Comparison of ENCODE assay signal across 29 mouse cellular contexts in genomic region chr2:91064211-91064610, GRCm38 (mm10). TPM values are rescaled to one million over a fixed set of nuclear protein-coding genes. Genes with fewer than 3 reads are reported as not detected.
DNase-seq lines count a peak whose midpoint lies in the region; ATAC-seq and TF ChIP-seq lines count a peak whose summit lies in the region.
"Had no signal": no experiment of that assay in that cellular context is flagged by ENCODE, and none has a peak within 500 bp of the region (broad histone marks: within the 10 kb centered on the region; RNA-seq: fewer than 3 reads in every experiment).

No protein-coding gene starts in this region.

- 83% methylated on average over 6 of the region's 6 CpGs for WGBS in kidney, postnatal 0 days
- WGBS in lung, embryonic 14.5 days, result 83% methylated on average over 6 of the region's 6 CpGs
- WGBS in stomach, postnatal 0 days, result 83% methylated on average over 6 of the region's 6 CpGs

- no peak for DNase-seq in kidney, postnatal 0 days (ENCODE audit: low spot score)
- no peak for DNase-seq in kidney, adult 9 months
- DNase-seq in lung, embryonic 14.5 days, result no peak
- DNase-seq in lung, postnatal 25 days (ENCODE audit: low spot score), result no peak
- DNase-seq in stomach, postnatal 0 days (ENCODE audit: low spot score), result no peak
- DNase-seq: adrenal gland, postnatal 10 days; B cell, adult 2 months; cerebellum, adult 8-10 months; cerebellum, postnatal 36 days; gastrocnemius, adult 2 months; gastrocnemius, postnatal 36 days; heart, postnatal 10 days; kidney, adult 2 months; kidney, postnatal 10 days; layer of hippocampus, adult 9-11 months; lung, postnatal 4 days; midbrain, embryonic 14.5 days; spleen, adult 18-20 months; thymus, adult 18-20 months; thymus, postnatal 25 days had no signal

- peak; percentile 12; the same call in 1 of the 2 replicates for TF ChIP-seq CTCF in kidney, postnatal 0 days (IDR thresholded peaks at IDR 0.05; ENCODE audit: low read depth)
- TF ChIP-seq CTCF in lung, embryonic 14.5 days (IDR thresholded peaks at IDR 0.05; ENCODE audit: low read depth), result peak; percentile 18; the same call in 1 of the 2 replicates
- TF ChIP-seq CTCF in ES-Bruce4 (IDR thresholded peaks at IDR 0.05; ENCODE audit: low read depth, low read length), result peak; percentile 19
- TF ChIP-seq CTCF in stomach, postnatal 0 days (IDR thresholded peaks at IDR 0.05; ENCODE audit: low read depth), result peak; percentile 26; the same call in 1 of the 2 replicates

- H3K9me3 ChIP-seq in kidney, postnatal 0 days (replicated peaks; ENCODE audit: low read length), result no peaks in the 10 kb centered on the region
- no peaks in the 10 kb centered on the region for H3K9me3 ChIP-seq in lung, embryonic 14.5 days (ENCODE audit: low read depth, low read length)
- H3K9me3 ChIP-seq in ES-Bruce4 (replicated peaks; ENCODE audit: control insufficient read depth, insufficient read depth, low read length, poor library complexity, severe bottlenecking), result no peaks in the 10 kb centered on the region
- no peaks in the 10 kb centered on the region for H3K9me3 ChIP-seq in stomach, postnatal 0 days (ENCODE audit: control insufficient read depth, low read length)
- H3K9me3 ChIP-seq: forebrain, embryonic 13.5 days; heart, embryonic 13.5 days; hindbrain, embryonic 15.5 days; liver, embryonic 15.5 days; neural tube, embryonic 15.5 days had no signal

- ATAC-seq in kidney, postnatal 0 days (replicated peaks; ENCODE audit: low FRiP score, low read depth), result no peak
- no peak for ATAC-seq in lung, embryonic 14.5 days (ENCODE audit: insufficient read depth)
- no peak for ATAC-seq in stomach, postnatal 0 days (ENCODE audit: low FRiP score, low TSS enrichment)
- no peak for ATAC-seq in megakaryocyte, adult 5-6 weeks (ENCODE audit: poor library complexity, severe bottlenecking)
- ATAC-seq: forebrain, embryonic 13.5 days had no signal

- TF ChIP-seq POLR2A in ES-Bruce4 (IDR thresholded peaks at IDR 0.05; ENCODE audit: insufficient read depth, low read length), result no peak

- no peak overlapping the region for H3K27ac ChIP-seq in kidney, postnatal 0 days
- H3K27ac ChIP-seq in lung, embryonic 14.5 days (ENCODE audit: low read depth), result no peak overlapping the region
- no peak overlapping the region for H3K27ac ChIP-seq in ES-Bruce4 (ENCODE audit: insufficient read depth, low read length)
- H3K27ac ChIP-seq in stomach, postnatal 0 days (replicated peaks), result no peak overlapping the region
- H3K27ac ChIP-seq: forebrain, embryonic 13.5 days; gastrocnemius, adult 2 months; heart, embryonic 13.5 days; hindbrain, embryonic 15.5 days; liver, embryonic 15.5 days; neural tube, embryonic 15.5 days had no signal

- peaks cover 42% of the 10 kb centered on the region for H3K36me3 ChIP-seq in kidney, postnatal 0 days (ENCODE audit: insufficient read depth, low read length)
- peaks cover 75% of the 10 kb centered on the region for H3K36me3 ChIP-seq in lung, embryonic 14.5 days (ENCODE audit: insufficient read depth)
- peaks cover 3% of the 10 kb centered on the region; the same call in 1 of the 2 replicates for H3K36me3 ChIP-seq in ES-Bruce4 (ENCODE audit: control insufficient read depth, insufficient read depth, low read length, poor library complexity, severe bottlenecking)
- H3K36me3 ChIP-seq in stomach, postnatal 0 days (ENCODE audit: control insufficient read depth, insufficient read depth, low read length), result peaks cover 24% of the 10 kb centered on the region

- no peak for TF ChIP-seq EP300 in ES-Bruce4 (IDR thresholded peaks at IDR 0.05; ENCODE audit: insufficient read depth, low read depth, low read length)
- TF ChIP-seq EP300 in stomach, postnatal 0 days (optimal IDR thresholded peaks at IDR 0.05), result no peak

- H3K4me1 ChIP-seq in kidney, postnatal 0 days (replicated peaks; ENCODE audit: insufficient read depth, low read length), result peaks cover 10% of the 10 kb centered on the region; the same call in 1 of the 2 replicates
- H3K4me1 ChIP-seq in lung, embryonic 14.5 days (ENCODE audit: insufficient read depth), result peaks cover 4% of the 10 kb centered on the region; the same call in 1 of the 2 replicates
- H3K4me1 ChIP-seq in ES-Bruce4 (ENCODE audit: control insufficient read depth, insufficient read depth, low read length), result no peaks in the 10 kb centered on the region
- H3K4me1 ChIP-seq in stomach, postnatal 0 days (replicated peaks; ENCODE audit: control insufficient read depth, insufficient read depth), result peaks cover 5% of the 10 kb centered on the region

- no peak overlapping the region for H3K4me3 ChIP-seq in kidney, postnatal 0 days (replicated peaks; ENCODE audit: low read depth, low read length)
- no peak overlapping the region for H3K4me3 ChIP-seq in lung, embryonic 14.5 days (ENCODE audit: low read depth, low read length)
- H3K4me3 ChIP-seq in ES-Bruce4 (ENCODE audit: low read depth, low read length), result no peak overlapping the region
- H3K4me3 ChIP-seq in stomach, postnatal 0 days (ENCODE audit: low read depth, low read length), result no peak overlapping the region
- H3K4me3 ChIP-seq: forebrain, embryonic 13.5 days; gastrocnemius, adult 2 months; heart, embryonic 13.5 days; hindbrain, embryonic 15.5 days; liver, embryonic 15.5 days; neural tube, embryonic 15.5 days had no signal

- no peaks in the 10 kb centered on the region for H3K27me3 ChIP-seq in kidney, postnatal 0 days (ENCODE audit: insufficient read depth, low read length)
- no peaks in the 10 kb centered on the region for H3K27me3 ChIP-seq in lung, embryonic 14.5 days (ENCODE audit: insufficient read depth, low read length)
- no peaks in the 10 kb centered on the region for H3K27me3 ChIP-seq in ES-Bruce4 (ENCODE audit: control insufficient read depth, insufficient read depth, low read length, poor library complexity, severe bottlenecking)
- H3K27me3 ChIP-seq in stomach, postnatal 0 days (ENCODE audit: control insufficient read depth, insufficient read depth, low read length), result no peaks in the 10 kb centered on the region
- H3K27me3 ChIP-seq: forebrain, embryonic 13.5 days; heart, embryonic 13.5 days; hindbrain, embryonic 15.5 days; liver, embryonic 15.5 days; neural tube, embryonic 15.5 days had no signal

- no peak overlapping the region for H3K9ac ChIP-seq in kidney, postnatal 0 days (ENCODE audit: low read depth, low read length)
- no peak overlapping the region for H3K9ac ChIP-seq in lung, embryonic 14.5 days
- H3K9ac ChIP-seq in ES-Bruce4 (ENCODE audit: low read depth, poor library complexity, severe bottlenecking), result no peak overlapping the region
- no peak overlapping the region for H3K9ac ChIP-seq in stomach, postnatal 0 days (ENCODE audit: low read length)
- H3K9ac ChIP-seq: forebrain, embryonic 13.5 days; heart, embryonic 13.5 days; hindbrain, embryonic 15.5 days; liver, embryonic 15.5 days; neural tube, embryonic 15.5 days had no signal

- no peak overlapping the region for H3K4me2 ChIP-seq in kidney, postnatal 0 days (ENCODE audit: low read length)
- no peak overlapping the region for H3K4me2 ChIP-seq in lung, embryonic 14.5 days
- no peak overlapping the region for H3K4me2 ChIP-seq in stomach, postnatal 0 days (replicated peaks; ENCODE audit: low read depth)
- H3K4me2 ChIP-seq: forebrain, embryonic 13.5 days; heart, embryonic 13.5 days; hindbrain, embryonic 15.5 days; liver, embryonic 15.5 days; neural tube, embryonic 15.5 days had no signal

RNA-seq across cellular contexts. Expression of gene Slc39a13, which starts 6.0 kb away (rescaled TPM):
- 39.9 and 41.8 TPM in 2 replicates for polyA plus RNA-seq in kidney, postnatal 0 days (2015; fragmentation: Nextera tagmentation; extraction: Ambion mirVana)
- 29.0 and 33.3 TPM in 2 replicates for polyA plus RNA-seq in lung, embryonic 14.5 days (2014; fragmentation: Nextera tagmentation; extraction: Ambion mirVana)
- 9.2 and 14.1 TPM in 2 replicates for polyA plus RNA-seq in ES-Bruce4 (2011; ENCODE audit: insufficient read depth, insufficient read length, low read depth, missing spikeins)
- 19.1 and 19.4 TPM in 2 replicates for polyA plus RNA-seq in stomach, postnatal 0 days (2015; fragmentation: Nextera tagmentation; extraction: Ambion mirVana)
- 8.4 and 15.6 TPM in 2 replicates for total RNA-seq in megakaryocyte, adult 5-6 weeks (2015)
- total RNA-seq in megakaryocyte, adult 5-6 weeks (2017), result 6.5 and 10.9 TPM in 2 replicates

RNA-seq across cellular contexts. Expression of gene Psmc3, which starts 10.4 kb away (rescaled TPM):
- 287 and 307 TPM in 2 replicates for polyA plus RNA-seq in kidney, postnatal 0 days (2015; fragmentation: Nextera tagmentation; extraction: Ambion mirVana)
- 300 and 322 TPM in 2 replicates for polyA plus RNA-seq in lung, embryonic 14.5 days (2014; fragmentation: Nextera tagmentation; extraction: Ambion mirVana)
- 183 and 203 TPM in 2 replicates for polyA plus RNA-seq in ES-Bruce4 (2011; ENCODE audit: insufficient read depth, insufficient read length, low read depth, missing spikeins)
- polyA plus RNA-seq in stomach, postnatal 0 days (2015; fragmentation: Nextera tagmentation; extraction: Ambion mirVana), result 203 and 211 TPM in 2 replicates
- 65.1 and 69.7 TPM in 2 replicates for total RNA-seq in megakaryocyte, adult 5-6 weeks (2015)
- total RNA-seq in megakaryocyte, adult 5-6 weeks (2017), result 226 TPM in 2 replicates

RNA-seq across cellular contexts. Expression of gene Spi1, which starts 18.0 kb away (rescaled TPM):
- polyA plus RNA-seq in kidney, postnatal 0 days (2015; fragmentation: Nextera tagmentation; extraction: Ambion mirVana), result 4.4 and 6.0 TPM in 2 replicates
- polyA plus RNA-seq in lung, embryonic 14.5 days (2014; fragmentation: Nextera tagmentation; extraction: Ambion mirVana), result 6.2 TPM in 2 replicates
- polyA plus RNA-seq in ES-Bruce4 (2011; ENCODE audit: insufficient read depth, insufficient read length, low read depth, missing spikeins), result not detected in 2 replicates
- polyA plus RNA-seq in stomach, postnatal 0 days (2015; fragmentation: Nextera tagmentation; extraction: Ambion mirVana), result 6.4 and 7.0 TPM in 2 replicates
- 348 and 384 TPM in 2 replicates for total RNA-seq in megakaryocyte, adult 5-6 weeks (2015)
- total RNA-seq in megakaryocyte, adult 5-6 weeks (2017), result 253 and 295 TPM in 2 replicates

RNA-seq across cellular contexts. Expression of gene Rapsn, which starts 28.8 kb away (rescaled TPM):
- polyA plus RNA-seq in kidney, postnatal 0 days (2015; fragmentation: Nextera tagmentation; extraction: Ambion mirVana), result 5.7 and 6.1 TPM in 2 replicates
- 1.5 and 1.6 TPM in 2 replicates for polyA plus RNA-seq in lung, embryonic 14.5 days (2014; fragmentation: Nextera tagmentation; extraction: Ambion mirVana)
- polyA plus RNA-seq in ES-Bruce4 (2011; ENCODE audit: insufficient read depth, insufficient read length, low read depth, missing spikeins), result 0.42 TPM in 1 of 2 replicates, not detected in the other
- 1.3 and 1.8 TPM in 2 replicates for polyA plus RNA-seq in stomach, postnatal 0 days (2015; fragmentation: Nextera tagmentation; extraction: Ambion mirVana)
- 0.46 and 0.47 TPM in 2 replicates for total RNA-seq in megakaryocyte, adult 5-6 weeks (2015)
- 0.51 and 1.3 TPM in 2 replicates for total RNA-seq in megakaryocyte, adult 5-6 weeks (2017)
- total RNA-seq: megakaryocyte-erythroid progenitor cell, adult 5-6 weeks had no signal

RNA-seq across cellular contexts. Expression of gene Mybpc3, which starts 53.7 kb away (rescaled TPM):
- polyA plus RNA-seq in kidney, postnatal 0 days (2015; fragmentation: Nextera tagmentation; extraction: Ambion mirVana), result 0.08 and 0.13 TPM in 2 replicates
- polyA plus RNA-seq in lung, embryonic 14.5 days (2014; fragmentation: Nextera tagmentation; extraction: Ambion mirVana), result 0.47 and 7.7 TPM in 2 replicates
- not detected in 2 replicates for polyA plus RNA-seq in ES-Bruce4 (2011; ENCODE audit: insufficient read depth, insufficient read length, low read depth, missing spikeins)
- 0.02 and 0.07 TPM in 2 replicates for polyA plus RNA-seq in stomach, postnatal 0 days (2015; fragmentation: Nextera tagmentation; extraction: Ambion mirVana)
- total RNA-seq in megakaryocyte, adult 5-6 weeks (2015), result 0.18 and 0.27 TPM in 2 replicates
- 0.08 and 0.44 TPM in 2 replicates for total RNA-seq in megakaryocyte, adult 5-6 weeks (2017)
- total RNA-seq: gastrocnemius, postnatal 36 days had no signal
- polyA plus RNA-seq: forebrain, embryonic 13.5 days; hindbrain, embryonic 15.5 days; intestine, embryonic 14.5 days; midbrain, embryonic 14.5 days; neural tube, embryonic 15.5 days had no signal
